Mouse (Mus musculus) myocyte (in vitro differentiated cells): ENCODE measurements around the gene Pkp4. TPM values are rescaled to one million over a fixed set of nuclear protein-coding genes. Genes with fewer than 3 reads are reported as not detected.

Experiments used
- H3K27me3 ChIP-seq: one replicate; pipeline ENCODE4 v1.6.1; 2011; ENCODE audit not compliant: control insufficient read depth, insufficient read depth, insufficient read length
- H3K36me3 ChIP-seq: one replicate; pipeline ENCODE4 v1.6.1; 2011; ENCODE audit not compliant: control insufficient read depth, insufficient read depth
- H3K4me2 ChIP-seq: one replicate; pipeline ENCODE4 v1.6.1; 2011; ENCODE audit warnings: low read depth, control low read depth
- H3K4me3 ChIP-seq: one replicate; pipeline ENCODE4 v1.5.1; 2011; ENCODE audit warnings: mild to moderate bottlenecking, control low read depth, moderate library complexity
- H3K79me2 ChIP-seq: one replicate; pipeline ENCODE4 v1.6.1; 2011; ENCODE audit not compliant: control insufficient read depth, insufficient read depth
- H3ac ChIP-seq: one replicate; pipeline ENCODE4 v1.6.1; 2011; ENCODE audit not compliant: control insufficient read depth, insufficient read length
- CEBPB ChIP-seq: IDR thresholded peaks from 2 replicates; pipeline ENCODE4 v1.6.1; 2011; ENCODE audit warnings: mild to moderate bottlenecking, moderate library complexity; ENCODE audit not compliant: poor library complexity, insufficient read depth, severe bottlenecking
- E2F4 ChIP-seq: IDR thresholded peaks from one replicate; pipeline ENCODE4 v1.6.1; 2011; ENCODE audit warnings: mild to moderate bottlenecking, control low read depth, moderate library complexity; ENCODE audit not compliant: insufficient read depth
- MAX ChIP-seq: IDR thresholded peaks from one replicate; pipeline ENCODE4 v1.6.1; 2011; ENCODE audit warnings: low read depth, mild to moderate bottlenecking, control low read depth
- MYOD1 ChIP-seq, 3 experiments: IDR thresholded peaks; one replicate each; pipeline ENCODE4 v1.6.1; 2011; ENCODE audit warnings: control low read depth in 2 of 3, low read depth in 2 of 3, mild to moderate bottlenecking in 2 of 3, moderate library complexity in 1 of 3; ENCODE audit not compliant: insufficient read length in 2 of 3, control insufficient read depth in 1 of 3
- MYOG ChIP-seq, 3 experiments: IDR thresholded peaks; one replicate each; pipeline ENCODE4 v1.6.1; 2011; ENCODE audit warnings: control low read depth in 2 of 3, low read depth in 2 of 3, mild to moderate bottlenecking in 2 of 3; ENCODE audit not compliant: insufficient read length in 2 of 3, control insufficient read depth in 1 of 3, insufficient read depth in 1 of 3
- POLR2A ChIP-seq: IDR thresholded peaks from one replicate; pipeline ENCODE4 v1.6.1; 2011; ENCODE audit warnings: low read depth, mild to moderate bottlenecking, control low read depth, moderate library complexity; ENCODE audit not compliant: insufficient read length
- POLR2AphosphoS2 ChIP-seq: IDR thresholded peaks from one replicate; pipeline ENCODE4 v1.6.1; 2011; ENCODE audit warnings: low read depth, control low read depth; ENCODE audit not compliant: insufficient read length
- REST ChIP-seq: IDR thresholded peaks from one replicate; pipeline ENCODE4 v1.6.1; 2011; ENCODE audit warnings: mild to moderate bottlenecking, control low read depth, moderate library complexity; ENCODE audit not compliant: insufficient read depth, insufficient read length
- SRF ChIP-seq: IDR thresholded peaks from one replicate; pipeline ENCODE4 v1.6.1; 2011; ENCODE audit warnings: low read depth; ENCODE audit not compliant: control insufficient read depth, insufficient read length
- TCF12 ChIP-seq: IDR thresholded peaks from one replicate; pipeline ENCODE4 v1.6.1; 2011; ENCODE audit warnings: mild to moderate bottlenecking, control low read depth; ENCODE audit not compliant: poor library complexity, insufficient read depth, severe bottlenecking
- TCF3 ChIP-seq: IDR thresholded peaks from one replicate; pipeline ENCODE4 v1.6.1; 2011; ENCODE audit warnings: low read depth, control low read depth; ENCODE audit not compliant: insufficient read length
- USF1 ChIP-seq: IDR thresholded peaks from one replicate; pipeline ENCODE4 v1.6.1; 2011; ENCODE audit warnings: low read depth, mild to moderate bottlenecking, control low read depth, moderate library complexity
- polyA plus RNA-seq: library from polyadenylated mRNA; unstranded; fragments of >200 nt; fragmentation: generic; extraction: Trizol; gene quantifications from one replicate; pipeline ENCODE4 v1.2.1, GENCODE M21; 2012; ENCODE audit warnings: missing spikeins

The Pkp4 gene
- polyA plus RNA-seq, 1 experiment: 25.3 TPM

DNA sequence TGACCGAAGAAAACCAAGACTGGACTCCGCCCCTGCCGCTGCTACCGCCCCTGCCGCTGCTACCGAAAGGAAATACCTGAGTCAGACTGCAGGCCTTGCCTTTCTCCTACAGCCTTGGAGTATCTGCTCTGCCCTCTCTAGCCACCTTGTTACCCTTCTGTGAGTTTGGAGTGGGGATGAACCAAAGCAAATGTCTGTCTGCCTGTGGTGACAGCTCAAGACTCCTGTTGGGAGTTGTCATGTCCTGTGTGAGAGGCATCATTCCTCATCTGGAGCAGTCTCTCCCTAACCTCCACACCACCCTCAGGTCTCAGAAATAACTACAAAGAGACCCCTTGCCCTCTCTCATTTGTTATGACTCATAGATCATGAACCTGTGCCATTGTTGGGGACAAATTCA, 122.3 kb downstream of the Pkp4 start:
- Histone ChIP-seq H3K4me2 (no peak overlapping the region), H3K79me2 (no peaks in the 10 kb centered on the region), H3K27me3 (no peaks in the 10 kb centered on the region), H3ac (no peak overlapping the region), H3K36me3 (no peaks in the 10 kb centered on the region), H3K4me3 (no peak overlapping the region)
- TF ChIP-seq SRF: no peak
- no peak for TF ChIP-seq POLR2AphosphoS2
- no peak for TF ChIP-seq TCF12
- TF ChIP-seq MYOD1 (IDR thresholded peaks at IDR 0.05; ENCODE audit: control insufficient read depth in 1 of 3, insufficient read length in 2 of 3, low read depth in 2 of 3): no peak
- no peak for TF ChIP-seq USF1
- TF ChIP-seq POLR2A: no peak
- TF ChIP-seq CEBPB: no peak
- no peak for TF ChIP-seq MAX
- no peak for TF ChIP-seq REST

DNA sequence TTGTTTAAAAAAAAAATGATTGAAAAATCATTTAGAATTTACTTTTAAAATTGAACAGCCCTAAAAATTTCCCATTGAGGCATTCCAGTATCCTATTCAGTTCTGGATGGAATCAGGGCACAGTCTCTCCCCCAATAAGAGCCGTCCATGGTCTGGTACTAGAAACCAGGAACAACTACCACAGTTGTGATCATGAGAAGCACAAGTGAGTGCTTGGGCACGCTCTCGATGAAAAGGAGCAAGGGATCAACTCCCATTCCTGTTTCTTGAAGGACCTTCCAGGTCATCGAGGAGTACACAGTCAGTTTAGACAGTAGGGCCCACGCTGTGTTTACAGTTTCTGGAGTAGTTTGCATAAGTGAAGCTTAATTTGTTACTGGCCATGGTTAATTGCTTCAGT, 123.6 kb downstream of the Pkp4 start:
- no peaks in the 10 kb centered on the region for H3K36me3 ChIP-seq
- no peak overlapping the region for H3K4me3 ChIP-seq
- H3ac ChIP-seq: no peak overlapping the region
- TF ChIP-seq POLR2A: no peak
- no peaks in the 10 kb centered on the region for H3K79me2 ChIP-seq
- H3K4me2 ChIP-seq: no peak overlapping the region
- no peaks in the 10 kb centered on the region for H3K27me3 ChIP-seq

GRCm38 (mm10) chr2:59284734-59285490, 124.3 kb downstream of the Pkp4 start:
- H3K27me3 ChIP-seq: no peaks in the 10 kb centered on the region
- no peaks in the 10 kb centered on the region for H3K79me2 ChIP-seq
- TF ChIP-seq REST: no peak
- no peak for TF ChIP-seq USF1
- no peak for TF ChIP-seq POLR2AphosphoS2
- no peak overlapping the region for H3K4me2 ChIP-seq
- H3ac ChIP-seq: no peak overlapping the region
- H3K36me3 ChIP-seq: no peaks in the 10 kb centered on the region
- H3K4me3 ChIP-seq: no peak overlapping the region

DNA sequence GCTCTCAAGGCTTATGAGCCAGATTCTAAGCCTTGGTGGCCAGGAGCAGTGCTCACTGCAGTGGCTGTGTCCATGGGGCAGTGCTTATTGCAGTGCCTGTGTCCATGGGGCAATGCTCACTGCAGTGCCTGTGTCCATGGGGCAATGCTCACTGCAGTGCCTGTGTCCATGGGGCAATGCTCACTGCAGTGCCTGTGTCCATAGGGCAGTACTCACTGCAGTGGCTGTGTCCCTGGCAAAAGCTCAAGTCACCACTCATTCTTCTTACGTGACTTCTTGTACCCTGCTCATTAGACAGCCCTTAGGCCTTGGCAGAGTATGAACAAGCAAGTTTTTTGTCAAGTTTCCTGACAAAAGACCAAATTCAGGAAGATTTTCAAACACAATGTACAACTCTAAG, 124.9 kb downstream of the Pkp4 start:
- Histone ChIP-seq H3K36me3 (no peaks in the 10 kb centered on the region), H3K4me2 (peak overlapping the region; percentile 60), H3ac (no peak overlapping the region), H3K4me3 (no peak overlapping the region), H3K79me2 (no peaks in the 10 kb centered on the region), H3K27me3 (no peaks in the 10 kb centered on the region)
- TF ChIP-seq MYOD1 (IDR thresholded peaks at IDR 0.05; ENCODE audit: control insufficient read depth in 1 of 3, insufficient read length in 2 of 3, low read depth in 2 of 3) (no peak), E2F4 (no peak), MAX (no peak), USF1 (no peak), SRF (no peak), CEBPB (no peak), POLR2A (no peak), REST (no peak), TCF12 (no peak), POLR2AphosphoS2 (no peak), TCF3 (no peak), MYOG (IDR thresholded peaks at IDR 0.05; ENCODE audit: control insufficient read depth in 1 of 3, insufficient read depth in 1 of 3, insufficient read length in 2 of 3, low read depth in 2 of 3) (no peak)

GRCm38 (mm10) chr2:59286247-59286646, 125.6 kb downstream of the Pkp4 start:
- peak overlapping the region; percentile 60 for H3K4me2 ChIP-seq
- no peak overlapping the region for H3K4me3 ChIP-seq
- no peaks in the 10 kb centered on the region for H3K79me2 ChIP-seq
- no peaks in the 10 kb centered on the region for H3K27me3 ChIP-seq
- TF ChIP-seq REST: no peak
- TF ChIP-seq TCF3: no peak
- TF ChIP-seq USF1: no peak
- TF ChIP-seq SRF: no peak
- TF ChIP-seq MAX: peak; percentile 43
- no peak for TF ChIP-seq CEBPB
- no peak for TF ChIP-seq TCF12
- TF ChIP-seq E2F4: no peak
- peak in 1 of 3 experiments; percentile 66 for TF ChIP-seq MYOD1 (IDR thresholded peaks at IDR 0.05; ENCODE audit: control insufficient read depth in 1 of 3, insufficient read length in 2 of 3, low read depth in 2 of 3)
- TF ChIP-seq POLR2A: no peak
- TF ChIP-seq MYOG (IDR thresholded peaks at IDR 0.05; ENCODE audit: control insufficient read depth in 1 of 3, insufficient read depth in 1 of 3, insufficient read length in 2 of 3, low read depth in 2 of 3): peak in 2 of 3 experiments; percentile 16 to 83
- TF ChIP-seq POLR2AphosphoS2: no peak
- H3K36me3 ChIP-seq: no peaks in the 10 kb centered on the region
- no peak overlapping the region for H3ac ChIP-seq
